Mouse (Mus musculus): Measurements from ENCODE around the gene Nif3l1. TPM values are rescaled to one million over a fixed set of nuclear protein-coding genes. Genes with fewer than 3 reads are reported as not detected.

The Nif3l1 gene
- polyA plus RNA-seq, 1 experiment from 2014 or later: 9.8 TPM

- H3K79me2 ChIP-seq (ENCODE audit: inconsistent target): no peaks in the 10 kb centered on the region
- WGBS (ENCODE audit: missing documents): 94% methylated on average over 4 of the region's 4 CpGs
- no peak overlapping the region for H3K27ac ChIP-seq
- H3K4me3 ChIP-seq (ENCODE audit: inconsistent target): no peak overlapping the region
- H3K36me3 ChIP-seq (ENCODE audit: inconsistent target): peaks cover 33% of the 10 kb centered on the region; the same call in 1 of the 2 replicates
These were observed 37.7 kb downstream of the Nif3l1 start for GRCm38 (mm10) chr1:58482647-58483046.

GRCm38 (mm10) chr1:58495603-58496002 lies 50.7 kb downstream of the Nif3l1 start:
- 98% methylated on average over 6 of the region's 6 CpGs for WGBS (ENCODE audit: missing documents)
- H3K27ac ChIP-seq: no peak overlapping the region
- H3K4me3 ChIP-seq (ENCODE audit: inconsistent target): no peak overlapping the region
- peaks cover 35% of the 10 kb centered on the region for H3K36me3 ChIP-seq (ENCODE audit: inconsistent target)
- peaks cover 3% of the 10 kb centered on the region; the same call in 1 of the 2 replicates for H3K79me2 ChIP-seq (ENCODE audit: inconsistent target)

GRCm38 (mm10) chr1:58497678-58498077 lies 52.7 kb downstream of the Nif3l1 start:
- peaks cover 29% of the 10 kb centered on the region for H3K36me3 ChIP-seq (ENCODE audit: inconsistent target)
- 87% methylated on average over 4 of the region's 4 CpGs for WGBS (ENCODE audit: missing documents)

GRCm38 (mm10) chr1:58498758-58499157 lies 53.8 kb downstream of the Nif3l1 start:
- no peak overlapping the region for H3K27ac ChIP-seq
- H3K4me3 ChIP-seq (ENCODE audit: inconsistent target): no peak overlapping the region
- H3K79me2 ChIP-seq (ENCODE audit: inconsistent target): peaks cover 31% of the 10 kb centered on the region
- WGBS (ENCODE audit: missing documents): 100% methylated on average over 1 of the region's 1 CpGs
- peaks cover 25% of the 10 kb centered on the region for H3K36me3 ChIP-seq (ENCODE audit: inconsistent target)

More at GRCm38 (mm10) chr1:58497678-58498077, 52.7 kb downstream of the Nif3l1 start:
- Histone ChIP-seq H3K4me3 (ENCODE audit: inconsistent target) (no peak overlapping the region), H3K79me2 (ENCODE audit: inconsistent target) (peaks cover 20% of the 10 kb centered on the region), H3K27ac (no peak overlapping the region)

- H3K79me2 ChIP-seq (ENCODE audit: inconsistent target): peaks cover 42% of the 10 kb centered on the region
- no peak overlapping the region for H3K4me3 ChIP-seq (ENCODE audit: inconsistent target)
- H3K36me3 ChIP-seq (ENCODE audit: inconsistent target): peaks cover 12% of the 10 kb centered on the region; the same call in 1 of the 2 replicates
- no peak overlapping the region for H3K27ac ChIP-seq
These were observed 58.2 kb downstream of the Nif3l1 start for GRCm38 (mm10) chr1:58503134-58503533.

- no peak overlapping the region for H3K27ac ChIP-seq
- peaks cover 42% of the 10 kb centered on the region for H3K79me2 ChIP-seq (ENCODE audit: inconsistent target)
- peaks cover 12% of the 10 kb centered on the region; the same call in 1 of the 2 replicates for H3K36me3 ChIP-seq (ENCODE audit: inconsistent target)
- WGBS (ENCODE audit: missing documents): 15% methylated on average over 9 of the region's 9 CpGs
- peak overlapping the region; percentile 85 for H3K4me3 ChIP-seq (ENCODE audit: inconsistent target)
These were observed 58.9 kb downstream of the Nif3l1 start for GRCm38 (mm10) chr1:58503793-58504370.

GRCm38 (mm10) chr1:58504577-58505254 lies 59.8 kb downstream of the Nif3l1 start, which contains the start of gene Orc2:
Orc2 (minus strand) TSS chr1:58505109.
- Histone ChIP-seq H3K79me2 (ENCODE audit: inconsistent target) (peaks cover 42% of the 10 kb centered on the region), H3K4me3 (ENCODE audit: inconsistent target) (peak within 1 kb of the TSS; percentile 85), H3K27ac (no peak within 1 kb of the TSS), H3K36me3 (ENCODE audit: inconsistent target) (peaks cover 7% of the 10 kb centered on the region; the same call in 1 of the 2 replicates)
- WGBS (ENCODE audit: missing documents): 1% methylated on average over 61 of the region's 64 CpGs

- Histone ChIP-seq H3K4me3 (ENCODE audit: inconsistent target) (no peak overlapping the region), H3K36me3 (ENCODE audit: inconsistent target) (no peaks in the 10 kb centered on the region), H3K79me2 (ENCODE audit: inconsistent target) (peaks cover 26% of the 10 kb centered on the region), H3K27ac (no peak overlapping the region)
- WGBS (ENCODE audit: missing documents): 93% methylated on average over 3 of the region's 3 CpGs
These were observed 62.3 kb downstream of the Nif3l1 start for GRCm38 (mm10) chr1:58507249-58507648.

Other genes starting within 250 kb of the Nif3l1 start
- gene Aox4, start 234.8 kb upstream of the Nif3l1 start, polyA plus RNA-seq (2018): not detected in 3 replicates
- 0.01 TPM in 1 of 3 replicates, not detected in the others for gene Aox2, start 166.8 kb upstream of the Nif3l1 start, polyA plus RNA-seq (2018)
- gene Bzw1, start 52.3 kb upstream of the Nif3l1 start, polyA plus RNA-seq (2018): 103 to 172 TPM (median 110 TPM) in 3 replicates
- gene Clk1, start 21.1 kb upstream of the Nif3l1 start, polyA plus RNA-seq (2018): 48.7 to 99.4 TPM (median 98.6 TPM) in 3 replicates
- gene Ppil3, start 335 bp downstream of the Nif3l1 start, polyA plus RNA-seq (2018): 25.5 to 49.0 TPM (median 45.3 TPM) in 3 replicates
- 16.3 to 31.3 TPM (median 19.8 TPM) in 3 replicates for gene Orc2, start 60.0 kb downstream of the Nif3l1 start, polyA plus RNA-seq (2018)
- gene Fam126b, start 141.2 kb downstream of the Nif3l1 start, polyA plus RNA-seq (2018): 2.4 to 5.0 TPM (median 4.1 TPM) in 3 replicates
- 85.2 to 98.8 TPM (median 85.7 TPM) in 3 replicates for gene Ndufb3, start 141.2 kb downstream of the Nif3l1 start, polyA plus RNA-seq (2018)

All from macrophage (primary cell).